Mouse (Mus musculus): ENCODE results near the gene Prss50. TPM values are rescaled to one million over a fixed set of nuclear protein-coding genes. Genes with fewer than 3 reads are reported as not detected.

The Prss50 gene
- polyA plus RNA-seq, 1 experiment, result 0.19 TPM

DNA sequence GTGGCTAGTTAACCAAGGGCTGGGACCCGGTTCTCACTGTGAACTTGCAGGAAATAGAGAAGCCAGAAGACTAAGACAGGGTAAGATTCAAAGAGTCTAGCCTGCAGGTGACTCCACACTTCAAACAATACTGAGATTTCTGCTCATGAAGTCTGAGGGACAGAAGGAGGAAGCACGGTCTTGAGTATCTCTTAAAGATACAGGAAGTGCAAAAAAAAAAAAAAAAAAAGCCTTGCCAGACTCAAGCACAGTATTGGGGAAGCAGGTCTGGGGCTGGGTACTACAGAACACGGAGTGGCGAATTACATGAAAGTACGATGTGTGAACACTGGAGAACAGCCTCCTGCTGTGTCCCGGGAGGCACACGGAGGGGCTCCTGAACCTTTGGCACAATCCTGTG is 31.9 kb upstream of the Prss50 start:
- TF ChIP-seq CTCF (IDR thresholded peaks at IDR 0.05; ENCODE audit: borderline replicate concordance, control insufficient read depth, extremely low read depth, insufficient read depth, low read length, poor library complexity) (no peak), POLR2A (IDR thresholded peaks at IDR 0.05; ENCODE audit: control insufficient read depth, extremely low read depth, insufficient read depth, low read length, poor library complexity) (no peak)
- peak; percentile 14 for DNase-seq
- H3K27me3 ChIP-seq (ENCODE audit: control insufficient read depth, insufficient read depth, low read length), result no peaks in the 10 kb centered on the region

DNA sequence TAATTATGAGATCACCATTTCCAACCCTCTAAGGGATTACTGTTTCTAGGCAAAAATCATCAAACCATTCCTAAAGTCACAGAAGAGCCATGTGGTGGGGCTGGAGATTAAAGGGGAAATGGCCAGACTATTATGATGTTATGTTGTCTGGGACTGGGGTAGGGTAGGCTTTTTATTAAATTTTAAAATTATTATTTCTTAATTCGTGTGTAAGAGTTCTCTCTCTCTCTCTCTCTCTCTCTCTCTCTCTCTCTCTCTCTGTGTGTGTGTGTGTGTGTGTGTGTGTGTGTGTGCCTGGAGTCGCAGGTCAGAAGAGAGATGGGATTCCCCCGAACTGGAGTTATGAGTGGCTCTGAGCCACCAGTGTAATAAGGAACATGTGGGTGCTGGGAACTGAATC is 31.4 kb upstream of the Prss50 start, which contains the start of gene Prss43:
Gene Prss43 (plus strand): TSS at position 301 of the 400 bp plus-strand sequence.
- Histone ChIP-seq H3K4me3 (ENCODE audit: control insufficient read depth, insufficient read depth, low read length) (no peak within 1 kb of the TSS), H3K4me1 (replicated peaks; ENCODE audit: control insufficient read depth, insufficient read depth, low read length) (peaks cover 7% of the 10 kb centered on the region), H3K27ac (ENCODE audit: control insufficient read depth, insufficient read depth, low read length) (no peak within 1 kb of the TSS), H3K27me3 (ENCODE audit: control insufficient read depth, insufficient read depth, low read length) (no peaks in the 10 kb centered on the region), H3K36me3 (ENCODE audit: control insufficient read depth, insufficient read depth, low read length) (no peaks in the 10 kb centered on the region)
- no peak for DNase-seq
- 71% methylated on average over 3 of the region's 3 CpGs for WGBS
- TF ChIP-seq CTCF (IDR thresholded peaks at IDR 0.05; ENCODE audit: borderline replicate concordance, control insufficient read depth, extremely low read depth, insufficient read depth, low read length, poor library complexity), result no peak

More for the DNA sequence above, 31.9 kb upstream of the Prss50 start:
- WGBS, result 9% methylated on average over 7 of the region's 7 CpGs
- H3K4me3 ChIP-seq (ENCODE audit: control insufficient read depth, insufficient read depth, low read length), result no peak overlapping the region
- no peaks in the 10 kb centered on the region for H3K36me3 ChIP-seq (ENCODE audit: control insufficient read depth, insufficient read depth, low read length)
- no peak overlapping the region for H3K27ac ChIP-seq (ENCODE audit: control insufficient read depth, insufficient read depth, low read length)
- peaks cover 7% of the 10 kb centered on the region for H3K4me1 ChIP-seq (replicated peaks; ENCODE audit: control insufficient read depth, insufficient read depth, low read length)

GRCm38 (mm10) chr9:110833021-110833420 is 24.7 kb upstream of the Prss50 start:
- Histone ChIP-seq H3K27me3 (ENCODE audit: control insufficient read depth, insufficient read depth, low read length) (no peaks in the 10 kb centered on the region), H3K27ac (ENCODE audit: control insufficient read depth, insufficient read depth, low read length) (no peak overlapping the region), H3K36me3 (ENCODE audit: control insufficient read depth, insufficient read depth, low read length) (no peaks in the 10 kb centered on the region), H3K4me1 (replicated peaks; ENCODE audit: control insufficient read depth, insufficient read depth, low read length) (peaks cover 4% of the 10 kb centered on the region; the same call in 1 of the 2 replicates), H3K4me3 (ENCODE audit: control insufficient read depth, insufficient read depth, low read length) (no peak overlapping the region)
- 74% methylated on average over 5 of the region's 5 CpGs for WGBS
- TF ChIP-seq CTCF (IDR thresholded peaks at IDR 0.05; ENCODE audit: borderline replicate concordance, control insufficient read depth, extremely low read depth, insufficient read depth, low read length, poor library complexity) (no peak), POLR2A (IDR thresholded peaks at IDR 0.05; ENCODE audit: control insufficient read depth, extremely low read depth, insufficient read depth, low read length, poor library complexity) (no peak)
- no peak for DNase-seq

DNA sequence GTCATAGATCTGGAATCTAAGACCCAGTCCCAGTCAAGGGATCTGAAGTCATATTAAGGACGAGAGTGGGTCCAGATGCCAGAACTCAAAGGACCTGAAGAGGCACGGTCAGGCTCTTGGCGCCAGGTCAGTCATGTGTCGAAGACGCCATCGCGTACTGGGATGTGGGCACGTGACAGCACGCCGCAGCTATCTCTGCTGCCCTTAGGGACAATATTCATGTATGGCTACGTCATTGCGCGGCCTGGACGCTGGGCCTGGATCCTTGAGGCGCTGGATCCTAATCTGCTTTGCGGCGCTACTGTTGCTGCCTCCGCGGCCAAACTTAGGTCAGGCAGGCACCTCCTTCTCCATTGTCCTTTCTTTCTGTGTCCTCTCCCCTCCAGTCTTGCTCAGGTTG is 23.4 kb upstream of the Prss50 start, which contains the start of gene Prss45:
Gene Prss45 (plus strand): TSS at position 178 of the 400 bp plus-strand sequence.
- Histone ChIP-seq H3K27ac (ENCODE audit: control insufficient read depth, insufficient read depth, low read length) (no peak within 1 kb of the TSS), H3K4me1 (replicated peaks; ENCODE audit: control insufficient read depth, insufficient read depth, low read length) (peaks cover 4% of the 10 kb centered on the region; the same call in 1 of the 2 replicates), H3K27me3 (ENCODE audit: control insufficient read depth, insufficient read depth, low read length) (no peaks in the 10 kb centered on the region), H3K4me3 (ENCODE audit: control insufficient read depth, insufficient read depth, low read length) (no peak within 1 kb of the TSS), H3K36me3 (ENCODE audit: control insufficient read depth, insufficient read depth, low read length) (no peaks in the 10 kb centered on the region)
- WGBS, result 97% methylated on average over 19 of the region's 19 CpGs
- DNase-seq, result no peak
- TF ChIP-seq CTCF (IDR thresholded peaks at IDR 0.05; ENCODE audit: borderline replicate concordance, control insufficient read depth, extremely low read depth, insufficient read depth, low read length, poor library complexity), result no peak
- no peak for TF ChIP-seq POLR2A (IDR thresholded peaks at IDR 0.05; ENCODE audit: control insufficient read depth, extremely low read depth, insufficient read depth, low read length, poor library complexity)

- Histone ChIP-seq H3K27me3 (ENCODE audit: control insufficient read depth, insufficient read depth, low read length) (no peaks in the 10 kb centered on the region), H3K27ac (ENCODE audit: control insufficient read depth, insufficient read depth, low read length) (no peak overlapping the region), H3K4me1 (replicated peaks; ENCODE audit: control insufficient read depth, insufficient read depth, low read length) (peaks cover 4% of the 10 kb centered on the region; the same call in 1 of the 2 replicates), H3K36me3 (ENCODE audit: control insufficient read depth, insufficient read depth, low read length) (no peaks in the 10 kb centered on the region), H3K4me3 (ENCODE audit: control insufficient read depth, insufficient read depth, low read length) (no peak overlapping the region)
- TF ChIP-seq CTCF (IDR thresholded peaks at IDR 0.05; ENCODE audit: borderline replicate concordance, control insufficient read depth, extremely low read depth, insufficient read depth, low read length, poor library complexity), result no peak
- no peak for TF ChIP-seq POLR2A (IDR thresholded peaks at IDR 0.05; ENCODE audit: control insufficient read depth, extremely low read depth, insufficient read depth, low read length, poor library complexity)
- no peak for DNase-seq
- whole genome bisulfite sequencing, result 76% methylated on average over 10 of the region's 10 CpGs
Observed at GRCm38 (mm10) chr9:110834961-110835360, 22.8 kb upstream of the Prss50 start.

DNA sequence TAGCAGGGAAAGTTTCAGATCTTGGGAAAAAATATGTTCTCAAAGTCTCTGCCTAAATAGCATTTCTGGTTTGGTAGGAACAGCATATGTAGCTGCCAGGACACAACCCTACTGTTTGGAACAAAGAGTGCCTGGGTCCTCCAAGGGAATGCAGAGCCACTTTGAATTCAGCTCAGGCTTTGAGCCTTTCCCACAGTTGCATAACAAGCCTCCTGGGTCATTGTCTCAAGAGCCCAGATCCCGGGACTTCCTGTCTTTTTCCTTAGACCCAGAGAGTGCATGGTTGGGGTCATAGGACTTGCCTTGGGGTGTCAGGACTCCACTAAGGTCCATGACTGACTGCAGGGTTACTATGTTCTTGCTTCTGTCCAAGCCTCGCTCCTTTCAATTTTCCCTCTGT is 21.7 kb upstream of the Prss50 start:
- Histone ChIP-seq H3K4me3 (ENCODE audit: control insufficient read depth, insufficient read depth, low read length) (no peak overlapping the region), H3K36me3 (ENCODE audit: control insufficient read depth, insufficient read depth, low read length) (no peaks in the 10 kb centered on the region), H3K4me1 (replicated peaks; ENCODE audit: control insufficient read depth, insufficient read depth, low read length) (peaks cover 4% of the 10 kb centered on the region; the same call in 1 of the 2 replicates), H3K27ac (ENCODE audit: control insufficient read depth, insufficient read depth, low read length) (no peak overlapping the region), H3K27me3 (ENCODE audit: control insufficient read depth, insufficient read depth, low read length) (no peaks in the 10 kb centered on the region)
- no peak for DNase-seq
- no peak for TF ChIP-seq POLR2A (IDR thresholded peaks at IDR 0.05; ENCODE audit: control insufficient read depth, extremely low read depth, insufficient read depth, low read length, poor library complexity)
- TF ChIP-seq CTCF (IDR thresholded peaks at IDR 0.05; ENCODE audit: borderline replicate concordance, control insufficient read depth, extremely low read depth, insufficient read depth, low read length, poor library complexity), result no peak
- WGBS, result 79% methylated on average over 2 of the region's 2 CpGs

GRCm38 (mm10) chr9:110840905-110841304 is 16.9 kb upstream of the Prss50 start:
- H3K27ac ChIP-seq (ENCODE audit: control insufficient read depth, insufficient read depth, low read length), result no peak overlapping the region
- H3K4me3 ChIP-seq (ENCODE audit: control insufficient read depth, insufficient read depth, low read length), result no peak overlapping the region
- TF ChIP-seq CTCF (IDR thresholded peaks at IDR 0.05; ENCODE audit: borderline replicate concordance, control insufficient read depth, extremely low read depth, insufficient read depth, low read length, poor library complexity) (no peak), POLR2A (IDR thresholded peaks at IDR 0.05; ENCODE audit: control insufficient read depth, extremely low read depth, insufficient read depth, low read length, poor library complexity) (no peak)
- H3K36me3 ChIP-seq (ENCODE audit: control insufficient read depth, insufficient read depth, low read length), result no peaks in the 10 kb centered on the region
- no peak for DNase-seq
- WGBS, result 94% methylated on average over 6 of the region's 6 CpGs
- no peaks in the 10 kb centered on the region for H3K27me3 ChIP-seq (ENCODE audit: control insufficient read depth, insufficient read depth, low read length)
- no peaks in the 10 kb centered on the region for H3K4me1 ChIP-seq (replicated peaks; ENCODE audit: control insufficient read depth, insufficient read depth, low read length)

Measured in thymus, adult 2 months (tissue).